Mouse (Mus musculus) embryo, embryonic 9.5 days (tissue): Measurements from ENCODE around the gene Ebf1.
A peak's percentile ranks its signal among the peaks of the same experiment; 100 is the strongest.

Experiments used
- DNase-seq: peaks from one replicate; pipeline ENCODE4 v3.0.0-alpha.2; 2017; ENCODE audit errors: extremely low spot score

The Ebf1 gene

GRCm38 (mm10) chr11:45017493-45017892 is 400.4 kb downstream of the Ebf1 start:
- DNase-seq: no peak

GRCm38 (mm10) chr11:45026012-45026411 is 408.9 kb downstream of the Ebf1 start:
- DNase-seq: peak; percentile 2

- peak; percentile 44 for DNase-seq
Measured at GRCm38 (mm10) chr11:45026674-45027073, 409.6 kb downstream of the Ebf1 start.

- peak; percentile 1 for DNase-seq
Measured at GRCm38 (mm10) chr11:45027076-45027475, 410.0 kb downstream of the Ebf1 start.

- no peak for DNase-seq
Measured at GRCm38 (mm10) chr11:45055744-45056610, 438.9 kb downstream of the Ebf1 start.
